Mouse (Mus musculus) common myeloid progenitor, adult 5-6 weeks (primary cell): ENCODE data around the gene Frs2. TPM values are rescaled to one million over a fixed set of nuclear protein-coding genes. Genes with fewer than 3 reads are reported as not detected.

Experiments
- ATAC-seq: replicated peaks from 2 replicates; pipeline ENCODE4 v1.8.0; 2016; ENCODE audit warnings: low read depth, mild to moderate bottlenecking, moderate TSS enrichment, inconsistent platforms; ENCODE audit not compliant: poor library complexity, severe bottlenecking
- total RNA-seq: library from RNA; stranded (forward); fragments of 200-1000, 187-1606 nt; gene quantifications from 2 replicates; pipeline ENCODE4 v1.2.3, GENCODE M21; 2017

Frs2 gene
- 17.5 and 24.8 TPM in 2 replicates for total RNA-seq

GRCm38 (mm10) chr10:117148361-117149003 is at the start of gene Frs2:
Gene Frs2 (minus strand): TSS chr10:117148534.
- ATAC-seq: peak; percentile 79

DNA sequence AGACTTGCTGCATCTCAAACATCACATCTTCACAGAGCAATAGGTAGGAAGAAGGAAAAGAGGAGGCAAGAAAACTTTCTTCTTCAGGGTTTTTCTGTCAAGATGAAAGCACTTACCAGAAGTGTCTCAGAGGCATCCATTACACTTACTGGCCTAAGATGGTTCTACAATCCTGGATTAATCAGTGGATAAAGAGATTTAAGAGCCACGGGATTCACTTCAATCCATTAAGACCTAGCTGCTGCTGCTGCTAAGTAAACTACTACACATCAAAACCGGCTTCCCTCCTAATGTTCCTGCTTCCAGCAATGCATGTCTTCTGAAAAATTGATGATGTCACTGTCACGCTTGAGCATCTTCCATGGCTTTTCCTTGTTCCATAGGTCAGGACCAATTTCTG is 48.4 kb upstream of the Frs2 start:
- ATAC-seq: no peak

GRCm38 (mm10) chr10:117195748-117196147 is 47.4 kb upstream of the Frs2 start:
- no peak for ATAC-seq

DNA sequence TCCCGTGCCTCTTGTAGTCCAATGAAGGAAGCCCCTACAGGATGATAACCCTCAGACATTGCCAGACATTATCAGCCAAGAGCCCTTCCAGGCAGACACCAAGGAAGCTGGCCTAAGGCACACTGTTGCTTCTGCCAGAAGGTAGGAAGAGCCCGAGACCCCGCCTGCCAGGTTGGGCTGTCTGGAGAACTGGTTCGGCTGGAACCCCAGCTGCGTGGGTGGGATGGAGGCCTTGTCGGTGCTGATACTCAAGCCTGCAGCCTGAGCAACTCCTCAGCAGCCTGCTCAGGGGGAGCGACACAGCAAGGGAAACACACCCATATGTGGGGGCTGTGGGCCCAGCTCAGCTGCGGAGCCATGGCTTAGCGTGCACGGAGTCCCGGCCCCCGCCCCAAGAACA is 46.7 kb upstream of the Frs2 start:
- ATAC-seq: no peak

- no peak for ATAC-seq
These were observed 45.0 kb upstream of the Frs2 start for GRCm38 (mm10) chr10:117193364-117193763.

GRCm38 (mm10) chr10:117185399-117186089 is 37.2 kb upstream of the Frs2 start:
- ATAC-seq: no peak

DNA sequence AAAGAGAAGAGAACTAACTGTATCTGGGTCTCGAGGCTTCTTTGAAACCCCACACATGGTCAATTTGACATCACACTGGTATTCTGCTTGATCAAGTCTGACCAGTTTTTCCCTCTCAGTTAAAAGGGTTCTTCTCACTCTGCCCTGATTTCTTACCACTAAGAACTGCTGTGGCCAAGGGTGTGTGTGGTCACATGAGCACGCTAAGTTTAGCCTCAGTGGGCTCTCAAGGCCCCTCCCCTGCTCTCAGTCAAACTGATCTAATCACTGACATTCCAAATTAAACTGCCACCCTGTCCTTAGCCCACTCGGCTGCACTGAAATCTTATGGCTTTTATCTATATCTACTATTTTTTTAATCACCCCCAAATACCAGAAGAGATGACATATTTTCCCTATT is 32.8 kb upstream of the Frs2 start:
- ATAC-seq: no peak

- no peak for ATAC-seq
These were observed 26.3 kb upstream of the Frs2 start for GRCm38 (mm10) chr10:117174645-117175044.

DNA sequence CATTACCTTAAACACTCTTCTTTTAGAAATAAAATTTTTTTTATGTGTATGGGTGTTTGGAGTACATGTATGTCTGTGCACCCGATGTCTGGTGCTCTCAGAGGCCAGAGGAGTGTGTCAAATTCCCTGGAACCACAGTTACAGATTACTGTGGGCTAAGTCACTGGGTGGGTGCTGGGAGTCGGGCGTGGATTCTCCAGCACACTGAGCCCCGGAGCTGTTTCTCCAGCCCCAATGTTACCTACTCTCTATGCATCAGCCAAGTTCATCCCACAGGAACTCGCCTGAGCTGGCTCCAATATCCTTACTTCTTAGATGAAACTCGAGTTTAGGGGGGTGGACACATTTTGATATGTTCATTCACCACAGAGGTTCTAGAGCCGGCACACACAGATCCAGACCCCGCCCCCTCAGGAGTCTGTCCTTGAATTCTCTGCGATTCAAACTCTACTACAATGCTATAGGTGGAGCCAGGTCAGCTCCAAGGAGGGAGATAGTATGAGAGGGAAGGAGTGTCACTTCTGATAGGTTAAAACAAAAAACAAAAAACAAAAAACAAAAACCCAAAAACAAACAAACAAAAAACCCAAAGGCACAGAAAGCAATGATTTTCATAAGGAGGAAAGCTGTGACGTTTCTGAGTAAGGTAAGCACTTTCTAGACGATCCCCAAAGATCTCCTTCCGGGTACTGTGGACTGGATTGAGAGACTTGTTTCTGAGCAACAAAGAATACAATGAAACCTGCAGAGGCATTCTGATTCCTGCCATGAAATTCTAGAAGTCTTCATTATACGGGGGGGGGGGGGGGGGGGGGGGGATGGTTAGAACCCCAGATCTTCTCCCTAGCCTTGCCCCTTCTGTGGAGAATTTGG is 25.5 kb upstream of the Frs2 start:
- ATAC-seq: 0 out of 2 replicates have a peak, but pooled peaks have one; percentile 42

- no peak for ATAC-seq
These were observed 24.8 kb upstream of the Frs2 start for GRCm38 (mm10) chr10:117173111-117173510.

DNA sequence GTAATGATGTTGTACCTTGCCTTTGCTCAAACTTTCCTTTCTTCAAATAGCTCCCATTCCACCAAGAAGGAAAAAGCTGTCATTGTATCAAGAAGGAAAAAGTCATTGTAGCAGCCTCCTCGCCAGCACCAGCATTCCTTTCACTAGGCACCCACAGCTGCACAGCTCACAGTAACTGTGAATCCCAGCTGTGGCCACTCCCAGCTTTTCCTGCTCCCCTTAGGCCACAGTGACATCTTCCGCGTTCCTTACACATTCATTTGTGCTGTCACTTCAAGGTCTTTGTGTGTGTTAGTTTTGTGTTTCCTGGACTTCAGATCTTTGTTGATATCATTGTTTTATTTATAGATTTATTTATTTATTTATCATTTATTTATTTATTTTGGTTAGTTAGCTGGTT is 23.7 kb upstream of the Frs2 start:
- ATAC-seq: no peak

- ATAC-seq: peak; percentile 58; the same call in 1 of the 2 replicates
These were observed 18.6 kb upstream of the Frs2 start for GRCm38 (mm10) chr10:117166785-117167425.

DNA sequence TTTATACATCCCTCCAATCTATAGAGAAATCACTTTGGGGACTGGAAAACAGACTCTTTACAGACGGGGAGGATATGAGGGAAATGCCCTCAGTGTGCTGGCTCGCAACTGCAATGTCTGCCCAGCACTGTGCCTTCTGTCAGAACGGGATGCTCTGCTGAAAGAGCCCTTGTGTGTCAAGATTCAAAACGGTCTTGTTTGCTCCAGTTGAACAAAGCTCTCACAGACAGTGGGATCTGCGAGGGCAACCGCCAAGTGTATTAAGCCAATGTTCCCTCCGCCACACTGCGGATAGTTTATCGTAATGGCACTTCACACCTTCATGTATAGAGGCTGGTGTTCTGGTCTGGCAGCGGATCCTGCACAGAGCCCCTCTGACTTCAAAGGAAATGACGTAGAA is 14.3 kb upstream of the Frs2 start:
- ATAC-seq: no peak

GRCm38 (mm10) chr10:117160099-117160498 is 11.8 kb upstream of the Frs2 start:
- no peak for ATAC-seq

DNA sequence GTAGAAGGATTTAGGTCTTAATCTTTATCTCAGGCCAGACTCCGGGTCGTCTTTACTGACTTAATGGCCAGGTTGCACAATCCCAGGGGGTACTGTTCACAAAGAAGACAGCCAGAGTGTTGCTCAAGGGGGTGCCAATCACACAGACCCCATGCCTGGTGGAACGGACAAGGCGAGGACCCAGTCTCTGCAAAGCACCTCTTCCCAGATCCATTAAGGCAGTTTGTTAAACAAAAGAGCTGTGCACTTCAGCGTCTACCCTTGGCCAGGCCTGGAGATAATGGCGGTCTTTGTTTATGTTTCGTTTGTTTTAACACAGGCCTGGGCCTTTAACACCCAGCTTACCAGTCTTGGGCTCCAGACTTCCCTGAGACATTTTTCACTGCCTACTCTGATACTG is 3.9 kb upstream of the Frs2 start:
- ATAC-seq: no peak

DNA sequence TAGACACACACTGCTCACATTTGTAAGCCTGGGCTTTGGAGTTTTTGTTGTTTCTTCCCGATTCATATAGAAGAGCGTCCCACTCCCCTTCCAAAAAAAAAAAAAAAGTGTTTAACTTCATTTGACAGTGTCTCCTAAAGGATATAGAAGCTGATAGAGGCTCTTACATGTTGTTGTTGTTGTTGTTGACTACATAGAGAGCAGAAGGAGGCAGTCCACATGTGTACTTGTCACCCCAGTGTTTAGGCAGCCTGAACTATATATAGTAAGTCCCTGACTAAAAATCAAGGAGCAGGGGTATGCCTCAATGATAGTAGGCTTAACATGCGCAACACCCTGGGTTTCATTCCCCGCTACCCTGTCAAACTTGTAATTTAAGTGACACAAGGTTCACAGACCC is 3.3 kb upstream of the Frs2 start:
- ATAC-seq: no peak

DNA sequence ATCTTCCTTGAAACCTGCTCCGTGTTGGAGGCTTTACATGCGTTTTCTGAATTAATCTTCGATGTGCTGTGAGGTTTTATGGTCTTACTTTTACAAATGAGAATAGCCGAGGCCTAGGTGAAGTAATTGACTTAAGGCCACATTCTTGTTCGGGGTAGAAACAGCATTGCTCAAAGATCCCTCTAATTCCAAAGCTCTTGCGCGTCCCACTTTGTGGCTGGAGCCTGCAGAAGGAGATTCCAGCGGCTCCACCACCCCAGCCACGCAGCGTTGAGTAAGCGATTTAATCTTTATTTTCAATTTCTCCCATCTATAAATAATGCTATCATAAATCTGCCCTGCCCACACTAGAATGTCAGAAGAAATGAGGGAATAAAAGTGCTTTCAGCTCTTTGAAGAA is 2.9 kb upstream of the Frs2 start:
- ATAC-seq: no peak

GRCm38 (mm10) chr10:117150764-117151163 is 2.4 kb upstream of the Frs2 start:
- no peak for ATAC-seq

DNA sequence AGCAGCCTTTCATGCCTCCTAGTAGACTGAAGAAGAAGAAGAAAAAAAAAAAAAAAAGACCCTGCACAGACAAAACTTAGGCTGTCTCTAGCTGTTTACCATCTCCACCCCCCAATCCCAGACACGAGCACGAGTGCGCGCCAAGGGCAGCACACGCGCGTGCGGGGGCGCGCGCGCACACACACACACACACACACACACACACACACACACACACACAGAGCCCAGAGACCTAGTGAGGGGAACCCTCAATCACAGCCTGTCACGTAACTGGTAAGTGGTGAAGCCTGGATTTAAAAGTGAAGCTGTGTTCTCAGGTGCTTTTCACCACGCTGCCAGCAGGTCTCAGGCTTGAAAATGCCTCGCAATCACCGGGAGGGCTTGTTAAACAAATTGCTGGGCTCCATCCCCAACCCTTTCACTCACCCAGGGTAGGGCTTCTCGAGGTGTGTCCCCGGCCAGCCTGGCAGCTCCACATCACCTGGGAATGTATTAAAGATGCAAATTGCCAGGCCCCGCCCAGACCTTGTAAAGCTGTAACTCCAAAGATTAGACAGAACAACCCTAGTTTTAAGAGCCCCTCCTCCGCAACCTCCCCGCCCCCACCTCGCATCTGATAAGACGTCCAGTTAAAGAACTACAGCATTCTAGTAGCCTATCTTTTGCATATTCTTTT is 1.7 kb upstream of the Frs2 start:
- ATAC-seq: peak; percentile 20; the same call in 1 of the 2 replicates

DNA sequence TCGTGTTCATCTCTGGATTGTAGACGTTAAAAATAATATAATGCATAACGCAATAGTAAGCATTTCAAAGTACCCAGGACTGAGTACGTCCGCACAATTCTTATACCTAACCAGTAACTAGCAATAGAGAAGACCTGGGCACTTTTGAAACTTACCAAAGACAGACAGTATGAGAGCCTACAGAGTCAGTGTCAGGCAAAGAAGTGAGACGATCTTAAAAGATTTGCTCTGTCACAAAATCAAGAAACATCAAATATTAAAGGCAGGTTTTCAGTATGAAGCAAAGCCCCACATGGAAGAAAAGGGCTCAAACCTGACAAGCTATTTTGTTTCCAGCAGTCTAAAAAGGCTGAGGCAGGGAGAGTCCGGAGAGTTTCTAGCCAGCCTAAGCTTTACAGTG is 907 bp upstream of the Frs2 start:
- ATAC-seq: no peak
